Mouse (Mus musculus) right cerebral cortex, postnatal 4 days (tissue): ENCODE results near the gene Smap2.

Source experiments
- DNase-seq: peaks from one replicate; pipeline ENCODE4 v3.0.0-alpha.2; 2022

Smap2 gene

GRCm38 (mm10) chr4:121020040-121020790 lies 3.2 kb upstream of the Smap2 start:
- DNase-seq: no peak

DNA sequence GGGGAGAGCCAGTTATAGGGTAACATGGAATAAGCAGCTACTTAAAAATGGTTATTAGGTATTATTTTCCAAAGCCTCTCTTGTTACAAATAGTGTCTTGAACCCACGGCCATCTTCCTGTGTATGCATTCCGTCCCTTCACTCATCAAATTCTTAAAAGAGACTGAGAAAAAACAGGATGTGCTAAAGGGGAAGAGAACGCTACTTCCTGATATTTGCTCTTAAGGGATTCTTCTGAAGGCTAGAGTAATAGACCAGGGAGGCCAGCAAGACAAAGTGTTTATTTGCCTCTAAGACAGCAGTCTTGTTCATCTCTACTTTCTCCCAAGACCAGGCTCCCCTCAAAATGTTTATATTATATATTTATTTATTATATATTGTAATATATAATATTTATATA lies 1.2 kb upstream of the Smap2 start:
- no peak for DNase-seq

DNA sequence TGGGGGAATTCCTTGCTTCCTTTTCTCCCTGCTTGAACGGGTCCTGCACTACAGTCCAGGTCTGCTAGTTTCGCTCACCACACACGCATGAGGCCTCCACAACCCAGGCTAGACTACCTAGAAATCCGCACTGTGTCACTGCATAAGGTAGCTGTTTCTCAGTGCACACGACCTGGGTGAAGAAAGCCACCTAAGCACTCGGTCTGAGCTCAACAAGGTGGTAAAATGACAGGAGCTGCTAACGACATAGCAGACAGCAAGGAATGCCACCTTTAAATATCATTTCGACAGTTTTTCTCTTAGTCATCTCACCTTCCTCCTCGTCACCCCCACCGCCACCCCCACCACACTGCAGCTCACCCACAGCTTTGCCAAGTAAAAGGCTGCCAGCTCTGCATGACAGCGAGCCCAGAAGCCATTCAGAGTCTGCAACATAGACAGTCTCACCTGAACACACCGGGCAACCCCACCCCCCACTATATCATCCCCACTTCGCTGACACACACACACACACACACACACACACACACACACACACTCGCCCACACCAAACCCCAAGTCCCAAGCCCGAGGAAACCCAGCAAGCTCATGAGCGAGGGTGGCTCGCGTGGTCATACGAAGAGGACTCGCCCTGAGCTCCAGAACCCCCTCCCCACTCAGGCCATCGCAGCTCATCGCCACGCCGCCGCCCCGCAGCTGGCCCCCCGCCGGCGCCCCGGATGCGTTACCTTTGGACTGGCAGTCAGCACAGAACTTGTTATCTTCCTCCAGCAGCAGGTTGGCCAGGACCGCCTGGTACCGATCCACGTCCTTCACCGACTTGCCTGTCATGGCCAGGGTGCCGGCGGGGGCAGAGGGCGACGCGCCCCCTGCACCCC lies 787 bp downstream of the Smap2 start:
- peak; percentile 53 for DNase-seq

DNA sequence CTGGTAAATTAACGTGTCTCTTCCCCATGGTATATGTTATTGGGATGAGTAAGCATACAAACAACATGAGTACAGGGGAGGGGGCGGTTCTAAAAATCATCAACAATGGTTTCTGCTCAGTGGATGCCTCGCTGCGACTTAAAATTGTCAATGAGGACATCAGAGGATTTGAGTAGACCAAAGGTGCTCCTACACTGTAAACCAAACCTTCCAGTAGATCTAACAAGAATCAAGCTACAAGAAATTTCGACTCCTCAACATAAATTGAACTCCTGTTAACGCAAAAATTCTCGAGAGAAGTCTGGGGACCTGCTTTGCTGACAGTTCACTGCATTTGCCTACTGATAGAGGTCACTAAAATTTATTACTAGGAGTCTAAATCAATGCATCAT lies 1.8 kb downstream of the Smap2 start:
- DNase-seq: no peak

DNA sequence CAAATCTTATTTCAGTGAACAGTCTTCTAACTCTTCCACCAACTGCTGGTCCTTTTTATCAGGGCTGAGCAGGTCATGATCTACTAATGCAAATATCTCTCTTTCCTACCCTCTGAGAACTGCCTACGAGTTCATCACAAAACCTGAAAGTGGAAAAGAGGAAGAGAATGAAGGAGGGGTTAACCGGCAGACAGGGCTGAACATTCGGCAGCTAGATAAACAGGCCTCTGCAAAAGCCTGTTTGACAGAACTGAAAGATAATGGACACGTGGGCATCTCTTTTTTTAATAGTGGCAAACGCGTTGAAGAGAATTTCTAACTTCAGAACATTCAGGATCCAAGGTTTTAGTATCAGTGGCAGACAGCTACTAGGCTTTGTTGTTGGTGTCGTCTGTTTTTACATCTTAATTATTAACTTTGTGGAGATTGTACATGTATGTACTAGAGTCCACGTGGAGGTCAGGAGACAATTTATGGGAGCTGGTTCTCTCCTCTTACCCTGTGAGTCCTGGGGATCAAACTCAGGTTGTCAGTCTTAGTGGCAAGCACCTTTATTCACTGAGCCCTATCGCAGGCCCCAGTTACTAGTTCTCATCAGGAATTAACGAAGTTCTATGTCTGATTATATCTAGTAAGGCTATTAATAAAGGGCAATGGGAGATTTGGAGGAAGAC lies 2.3 kb downstream of the Smap2 start:
- DNase-seq: no peak

DNA sequence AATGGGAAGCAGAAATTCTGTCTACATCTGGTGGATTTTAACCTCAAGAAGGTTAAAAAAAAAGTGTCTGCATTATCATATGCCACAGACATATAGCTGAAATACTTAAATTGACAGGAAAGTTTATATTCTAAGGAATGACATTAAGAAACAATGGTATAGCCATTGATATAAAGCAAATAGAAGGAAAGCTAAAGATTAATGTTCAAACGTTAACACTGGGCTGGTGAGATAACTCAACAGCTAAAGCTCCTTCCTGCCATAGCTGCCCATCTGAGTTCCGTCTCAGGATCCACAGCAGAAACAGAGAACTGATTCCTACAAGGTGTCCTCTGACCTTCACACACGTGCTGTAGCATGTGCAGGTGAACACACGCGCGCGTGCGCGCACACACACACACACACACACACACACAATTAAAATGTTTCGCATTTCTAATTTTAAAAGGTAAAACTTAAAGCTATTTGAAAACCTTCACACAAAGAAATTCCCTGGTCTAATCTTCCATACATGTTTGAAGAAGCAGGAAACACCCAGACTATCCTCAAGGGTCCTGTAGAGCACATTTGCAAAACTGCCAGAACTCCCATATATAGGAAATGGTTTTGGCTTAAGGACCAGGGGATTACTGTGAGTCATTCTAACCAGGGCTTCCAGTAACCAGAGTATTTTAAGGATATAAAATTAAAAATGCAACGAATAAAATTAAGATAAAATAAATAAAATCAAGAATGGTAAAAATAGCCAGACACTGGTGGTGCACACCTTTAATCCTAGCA lies 6.1 kb downstream of the Smap2 start:
- DNase-seq: no peak

- DNase-seq: no peak
Measured at GRCm38 (mm10) chr4:121009151-121009550, 7.9 kb downstream of the Smap2 start.

DNA sequence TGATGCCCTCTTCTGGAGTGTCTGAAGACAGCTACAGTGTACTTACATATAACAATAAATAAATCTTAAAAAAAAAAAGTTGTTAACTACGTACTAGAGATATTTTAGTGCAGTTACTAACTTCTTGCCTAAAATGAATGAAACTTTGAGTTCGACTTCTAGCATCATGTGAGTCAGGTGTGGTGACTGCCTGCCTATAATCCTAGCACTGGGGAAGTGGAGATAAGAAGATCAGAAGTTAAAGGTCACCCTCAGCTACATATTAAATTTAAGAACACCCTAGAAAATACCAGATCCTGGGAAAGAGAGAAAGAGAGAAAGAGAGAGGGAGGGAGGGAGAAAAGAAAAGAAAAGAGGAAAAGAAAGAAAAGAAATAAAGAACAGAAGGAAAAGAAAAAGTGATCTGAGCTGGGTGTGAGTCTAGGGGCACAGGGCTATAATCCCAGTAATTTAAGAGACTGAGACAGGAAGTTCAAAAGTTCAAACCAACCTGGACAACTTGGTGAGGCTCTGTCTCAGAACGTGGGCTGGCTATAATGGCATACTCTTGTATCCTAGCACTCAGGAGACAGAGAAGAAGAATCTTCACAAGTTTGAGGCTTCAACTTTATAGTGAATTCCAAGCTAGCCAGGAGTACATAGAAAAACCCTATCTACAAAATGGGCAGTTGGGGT lies 8.8 kb downstream of the Smap2 start:
- DNase-seq: no peak

DNA sequence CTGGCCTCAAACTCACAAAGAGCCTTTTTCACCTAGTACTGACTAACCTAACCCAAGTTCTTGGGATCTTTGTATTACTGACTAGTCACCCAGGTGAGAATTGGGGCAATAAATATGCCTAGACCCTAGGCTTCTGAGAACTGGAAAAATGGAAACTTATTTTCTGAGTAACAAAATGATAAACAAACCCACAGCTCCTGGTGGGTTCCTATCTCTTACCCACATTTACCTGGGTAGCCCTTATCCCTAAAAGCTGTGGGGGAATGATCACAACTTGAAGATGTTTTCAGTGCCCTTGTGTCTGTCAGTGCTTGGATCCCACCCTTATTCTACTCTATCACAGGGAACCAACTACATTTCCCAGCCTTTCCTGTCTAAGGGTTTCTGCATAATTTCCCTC lies 10.0 kb downstream of the Smap2 start:
- DNase-seq: no peak

- no peak for DNase-seq
Measured at GRCm38 (mm10) chr4:121004679-121005078, 12.4 kb downstream of the Smap2 start.

DNA sequence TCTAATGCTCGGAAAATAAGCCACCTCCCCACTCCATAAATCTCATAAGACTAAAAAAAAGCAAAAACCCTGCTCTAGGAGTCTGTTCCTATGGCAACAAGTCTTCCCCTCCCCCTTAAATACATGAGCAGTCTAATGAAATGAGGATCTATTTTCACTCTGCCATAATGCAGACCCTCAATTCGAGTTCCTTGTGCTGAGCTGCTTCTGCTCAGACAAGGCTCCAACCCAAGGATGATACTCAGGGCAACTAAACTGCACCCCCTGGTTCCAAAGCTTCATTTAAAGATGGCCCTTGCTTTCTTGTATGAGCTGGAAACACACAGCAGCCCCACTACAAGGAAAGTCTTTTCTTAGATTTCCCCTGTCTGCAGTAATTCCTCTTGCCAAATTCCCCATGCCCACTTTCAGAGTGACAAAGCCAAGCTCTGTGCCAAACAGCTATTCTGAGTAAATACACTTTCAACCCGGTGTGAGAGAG lies 13.4 kb downstream of the Smap2 start:
- no peak for DNase-seq

GRCm38 (mm10) chr4:121002400-121003171 lies 14.5 kb downstream of the Smap2 start:
- DNase-seq: no peak

- no peak for DNase-seq
Measured at GRCm38 (mm10) chr4:121001659-121002058, 15.4 kb downstream of the Smap2 start.

- DNase-seq: no peak
Measured at GRCm38 (mm10) chr4:121001042-121001441, 16.0 kb downstream of the Smap2 start.

DNA sequence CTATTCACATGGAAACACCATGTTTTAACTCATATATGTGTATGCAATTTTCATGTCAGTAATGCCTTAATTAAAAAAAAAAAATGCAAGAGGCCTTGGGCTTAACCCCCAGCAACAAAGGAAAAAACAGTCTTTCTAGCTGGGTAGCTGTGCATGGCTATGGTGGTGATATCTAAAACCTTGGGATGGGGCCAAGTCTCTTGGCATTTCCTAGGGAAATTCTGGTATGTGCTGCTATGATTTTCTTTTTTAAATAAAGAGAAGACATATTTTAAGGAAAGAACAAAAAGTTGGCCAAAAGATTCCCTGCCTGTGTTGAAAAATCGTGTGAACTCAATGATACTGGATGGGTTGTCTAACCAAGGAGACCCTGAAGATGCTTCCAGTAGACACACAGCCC lies 21.1 kb downstream of the Smap2 start:
- no peak for DNase-seq

DNA sequence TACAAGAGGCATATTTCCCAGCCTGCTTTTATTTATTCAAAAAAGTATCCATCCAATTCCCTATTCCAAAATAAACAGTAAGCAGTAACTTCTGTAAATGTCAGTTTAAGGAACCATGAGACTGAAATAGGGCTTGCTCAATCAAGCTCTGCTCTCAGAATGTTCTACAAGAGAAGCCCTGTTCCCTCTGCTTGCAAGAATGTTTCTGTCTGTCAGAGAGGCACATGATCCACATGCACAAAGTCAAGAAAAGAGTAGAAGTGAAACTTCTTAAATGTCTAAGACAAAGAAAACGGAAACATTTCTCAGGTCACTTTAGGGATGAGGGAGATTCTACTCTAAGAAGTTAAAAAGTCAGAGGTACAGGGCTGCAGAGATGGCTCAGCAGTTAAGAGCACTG lies 24.0 kb downstream of the Smap2 start:
- no peak for DNase-seq

DNA sequence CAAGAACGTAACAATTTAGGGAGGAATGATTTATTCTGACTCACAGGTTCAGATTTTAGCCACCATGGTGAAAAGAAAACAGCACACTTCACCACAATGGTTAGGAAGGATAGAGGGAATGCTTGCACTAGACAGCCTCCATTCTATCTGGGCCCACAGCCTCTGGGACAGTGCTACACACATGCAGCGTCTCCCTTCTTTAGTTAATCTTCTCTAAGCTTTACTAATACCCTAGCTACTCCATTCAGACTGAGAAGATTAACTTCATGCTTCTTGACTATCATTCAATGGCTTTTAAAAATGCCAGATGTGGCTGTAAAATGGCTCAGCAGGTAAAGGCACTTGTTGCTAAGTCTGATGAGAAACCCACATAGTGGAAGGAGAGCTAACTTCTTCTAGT lies 24.8 kb downstream of the Smap2 start:
- DNase-seq: no peak

- no peak for DNase-seq
Measured at GRCm38 (mm10) chr4:120987319-120987718, 29.7 kb downstream of the Smap2 start.

GRCm38 (mm10) chr4:120986446-120986845 lies 30.6 kb downstream of the Smap2 start:
- DNase-seq: peak; percentile 64

DNA sequence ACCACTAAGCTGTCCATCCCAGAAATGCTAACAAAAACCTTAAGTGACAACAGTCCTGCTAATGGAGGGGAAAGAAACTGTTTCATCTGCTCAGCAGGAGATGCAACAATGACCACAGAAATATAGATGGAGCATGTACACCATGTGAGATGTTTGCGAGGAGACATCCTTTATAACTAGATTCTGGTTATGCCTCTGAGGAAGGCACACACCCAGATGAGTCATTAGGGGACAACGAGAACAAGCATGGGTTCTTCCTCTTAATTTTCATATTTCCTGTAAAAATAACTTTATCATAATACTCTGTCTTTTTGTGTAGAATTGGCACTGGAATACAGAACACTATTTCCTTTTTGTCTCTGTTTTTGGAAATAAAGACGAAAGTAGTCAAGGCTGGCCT lies 38.8 kb downstream of the Smap2 start:
- DNase-seq: no peak

DNA sequence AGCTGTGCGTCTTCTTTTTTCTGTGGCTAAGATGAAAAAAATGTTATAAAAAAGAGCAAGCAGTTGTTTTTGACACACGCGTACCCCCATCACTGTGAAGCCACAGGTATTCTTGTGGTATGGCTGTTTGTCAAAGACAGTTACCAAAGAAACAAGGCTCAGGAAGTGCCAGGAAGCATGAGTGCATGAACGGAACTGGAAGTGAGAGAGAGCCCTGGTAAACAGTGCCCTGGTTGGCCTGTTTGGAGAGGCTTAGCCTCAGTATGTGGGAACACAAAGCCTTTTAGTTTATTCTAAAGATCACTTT lies 41.7 kb downstream of the Smap2 start:
- DNase-seq: no peak
